Mouse (Mus musculus): ENCODE data around the gene Ppip5k1. TPM values are rescaled to one million over a fixed set of nuclear protein-coding genes. Genes with fewer than 3 reads are reported as not detected.
A peak's percentile ranks its signal among the peaks of the same experiment; 100 is the strongest.
"Not testable (repeated sequence)": the region's sequence is repeated elsewhere in the genome, so short reads cannot be mapped to it uniquely, and the experiment has no call there.

Ppip5k1 gene
- total RNA-seq (2021) (10 to 100 TPM; 85.1 to 93.6 TPM), polyA plus RNA-seq (2012; rRNA removed) (44.3 and 65.0 TPM in 2 replicates)
- long read RNA-seq, partial matches to known transcripts: 4 of 18 reads
- long read RNA-seq, other reads (novel, unspliced or antisense): 13 of 18 reads

GRCm38 (mm10) chr2:121354820-121355592 is at the start of gene Ppip5k1:
Gene Ppip5k1, minus strand, starts transcription at chr2:121355396.
- TF ChIP-seq EP300 (IDR thresholded peaks at IDR 0.05; ENCODE audit: insufficient read depth, low read depth, low read length): peak; percentile 87; the same call in 1 of the 2 replicates
- TF ChIP-seq POLR2A (IDR thresholded peaks at IDR 0.05; ENCODE audit: insufficient read depth, low read depth, low read length): peak; percentile 42
- peak; percentile 91 for TF ChIP-seq CTCF (IDR thresholded peaks at IDR 0.05)
- DNase-seq: peak; percentile 96 to 98
- Histone ChIP-seq H3K36me3 (ENCODE audit: control insufficient read depth, insufficient read depth, low read length) (no peaks in the 10 kb centered on the region), H3K4me3 (peak within 1 kb of the TSS; percentile 62), H3K9ac (ENCODE audit: low read depth, low read length) (peak within 1 kb of the TSS; percentile 84), H3K27me3 (ENCODE audit: control insufficient read depth, insufficient read depth, low read length) (peaks cover 9% of the 10 kb centered on the region), H3K27ac (peak within 1 kb of the TSS; percentile 85), H3K4me1 (ENCODE audit: control insufficient read depth, insufficient read depth, low read length) (no peaks in the 10 kb centered on the region; the same call in none of the 2 replicates), H3K79me2 (replicated peaks; ENCODE audit: control insufficient read depth, insufficient read depth, low read length) (no peaks in the 10 kb centered on the region)
- WGBS: 1% methylated on average over 58 of the region's 58 CpGs
- intact Hi-C loops (cut with DNase I): loop anchor here (5.0 kb wide), 3 partner anchors 57 to 168 kb away; partner anchors contain the start of genes Catsper2, Pdia3 and Trp53bp1

- TF ChIP-seq CTCF (IDR thresholded peaks at IDR 0.05) (no peak), POLR2A (IDR thresholded peaks at IDR 0.05; ENCODE audit: insufficient read depth, low read depth, low read length) (no peak), EP300 (IDR thresholded peaks at IDR 0.05; ENCODE audit: insufficient read depth, low read depth, low read length) (no peak)
- Histone ChIP-seq H3K4me3 (no peak overlapping the region), H3K9ac (ENCODE audit: low read depth, low read length) (no peak overlapping the region), H3K79me2 (replicated peaks; ENCODE audit: control insufficient read depth, insufficient read depth, low read length) (no peaks in the 10 kb centered on the region), H3K36me3 (ENCODE audit: control insufficient read depth, insufficient read depth, low read length) (no peaks in the 10 kb centered on the region), H3K27ac (no peak overlapping the region), H3K27me3 (ENCODE audit: control insufficient read depth, insufficient read depth, low read length) (no peaks in the 10 kb centered on the region), H3K4me1 (ENCODE audit: control insufficient read depth, insufficient read depth, low read length) (no peaks in the 10 kb centered on the region)
- no peak for DNase-seq
- intact Hi-C loops (cut with DNase I): no loop called here
Observed at GRCm38 (mm10) chr2:121403296-121403695, 48.1 kb upstream of the Ppip5k1 start.

GRCm38 (mm10) chr2:121396624-121397023 is 41.4 kb upstream of the Ppip5k1 start:
- intact Hi-C loops (cut with DNase I): no loop called here
- no peaks in the 10 kb centered on the region for H3K4me1 ChIP-seq (ENCODE audit: control insufficient read depth, insufficient read depth, low read length)
- no peaks in the 10 kb centered on the region for H3K36me3 ChIP-seq (ENCODE audit: control insufficient read depth, insufficient read depth, low read length)
- H3K4me3 ChIP-seq: no peak overlapping the region
- no peaks in the 10 kb centered on the region for H3K27me3 ChIP-seq (ENCODE audit: control insufficient read depth, insufficient read depth, low read length)
- no peak overlapping the region for H3K27ac ChIP-seq
- 18% methylated on average over 8 of the region's 8 CpGs for WGBS
- TF ChIP-seq CTCF (IDR thresholded peaks at IDR 0.05) (peak; percentile 85), POLR2A (IDR thresholded peaks at IDR 0.05; ENCODE audit: insufficient read depth, low read depth, low read length) (no peak)
- peak; percentile 62 to 81 for DNase-seq
- H3K9ac ChIP-seq (ENCODE audit: low read depth, low read length): no peak overlapping the region
- no peaks in the 10 kb centered on the region for H3K79me2 ChIP-seq (replicated peaks; ENCODE audit: control insufficient read depth, insufficient read depth, low read length)

GRCm38 (mm10) chr2:121386961-121387575 is 31.9 kb upstream of the Ppip5k1 start, which contains the start of gene Strc:
Gene Strc, minus strand, starts transcription at chr2:121387168.
- H3K79me2 ChIP-seq (replicated peaks; ENCODE audit: control insufficient read depth, insufficient read depth, low read length); H3K4me1 ChIP-seq (ENCODE audit: control insufficient read depth, insufficient read depth, low read length); H3K4me3 ChIP-seq; H3K9ac ChIP-seq (ENCODE audit: low read depth, low read length); H3K36me3 ChIP-seq (ENCODE audit: control insufficient read depth, insufficient read depth, low read length); H3K27me3 ChIP-seq (ENCODE audit: control insufficient read depth, insufficient read depth, low read length); H3K27ac ChIP-seq; intact Hi-C loops (cut with DNase I); DNase-seq: not testable (repeated sequence)
- WGBS: 95% methylated on average over 17 of the region's 17 CpGs

- intact Hi-C loops (cut with DNase I): no loop called here
- H3K36me3 ChIP-seq (ENCODE audit: control insufficient read depth, insufficient read depth, low read length): no peaks in the 10 kb centered on the region
- H3K4me1 ChIP-seq (ENCODE audit: control insufficient read depth, insufficient read depth, low read length): no peaks in the 10 kb centered on the region
- no peak overlapping the region for H3K9ac ChIP-seq (ENCODE audit: low read depth, low read length)
- TF ChIP-seq CTCF (IDR thresholded peaks at IDR 0.05) (no peak), EP300 (IDR thresholded peaks at IDR 0.05; ENCODE audit: insufficient read depth, low read depth, low read length) (no peak), POLR2A (IDR thresholded peaks at IDR 0.05; ENCODE audit: insufficient read depth, low read depth, low read length) (no peak)
- no peaks in the 10 kb centered on the region for H3K27me3 ChIP-seq (ENCODE audit: control insufficient read depth, insufficient read depth, low read length)
- no peaks in the 10 kb centered on the region for H3K79me2 ChIP-seq (replicated peaks; ENCODE audit: control insufficient read depth, insufficient read depth, low read length)
- H3K27ac ChIP-seq: no peak overlapping the region
- no peak overlapping the region for H3K4me3 ChIP-seq
- no peak for DNase-seq
- 35% methylated on average over 2 of the region's 2 CpGs for WGBS
Observed at GRCm38 (mm10) chr2:121374766-121375165, 19.6 kb upstream of the Ppip5k1 start.

GRCm38 (mm10) chr2:121372266-121372665 is 17.1 kb upstream of the Ppip5k1 start:
- Histone ChIP-seq H3K36me3 (ENCODE audit: control insufficient read depth, insufficient read depth, low read length) (no peaks in the 10 kb centered on the region), H3K27ac (no peak overlapping the region), H3K27me3 (ENCODE audit: control insufficient read depth, insufficient read depth, low read length) (no peaks in the 10 kb centered on the region), H3K4me1 (ENCODE audit: control insufficient read depth, insufficient read depth, low read length) (no peaks in the 10 kb centered on the region), H3K4me3 (no peak overlapping the region), H3K9ac (ENCODE audit: low read depth, low read length) (no peak overlapping the region), H3K79me2 (replicated peaks; ENCODE audit: control insufficient read depth, insufficient read depth, low read length) (no peaks in the 10 kb centered on the region)
- no peak for DNase-seq
- 57% methylated on average over 3 of the region's 3 CpGs for WGBS
- intact Hi-C loops (cut with DNase I): no loop called here
- TF ChIP-seq POLR2A (IDR thresholded peaks at IDR 0.05; ENCODE audit: insufficient read depth, low read depth, low read length): no peak
- TF ChIP-seq EP300 (IDR thresholded peaks at IDR 0.05; ENCODE audit: insufficient read depth, low read depth, low read length): no peak
- TF ChIP-seq CTCF (IDR thresholded peaks at IDR 0.05): no peak
